Mouse (Mus musculus) adrenal gland, adult 2 months (tissue): Measurements from ENCODE around the gene Ccdc113. TPM values are rescaled to one million over a fixed set of nuclear protein-coding genes. Genes with fewer than 3 reads are reported as not detected.

Experiments
- DNase-seq: peaks from one replicate; pipeline ENCODE4 v3.0.0; 2021
- long read RNA-seq: library from polyadenylated mRNA; stranded (forward); transcript quantifications from one replicate; pipeline ENCODE4 v2.0.0, GENCODE M21; 2021
- polyA plus RNA-seq: library from polyadenylated mRNA; depleted of rRNA; stranded (reverse); fragments of >200 nt; gene quantifications from 2 replicates; pipeline ENCODE4 v1.2.3, GENCODE M21; 2012; rRNA removed
- total RNA-seq, 2 experiments: library from RNA; stranded (reverse); gene quantifications; 2 replicates each; pipeline ENCODE4 v1.2.3; 2021

The Ccdc113 gene
- 1 to 10 TPM in 1 of 2 experiments, under 1 TPM in 1; 0.81 to 1.7 TPM for total RNA-seq
- 0.10 TPM in 1 of 2 replicates, not detected in the other for polyA plus RNA-seq
- long read RNA-seq, result 0 reads

- peak; percentile 84 for DNase-seq
Observed at GRCm38 (mm10) chr8:95533584-95534387, at the start of gene Ccdc113. Gene Ccdc113, plus strand, starts transcription at chr8:95534085.

- peak; percentile 28 for DNase-seq
Observed at GRCm38 (mm10) chr8:95487800-95488697, 45.8 kb upstream of the Ccdc113 start.

GRCm38 (mm10) chr8:95488698-95489332 lies 45.1 kb upstream of the Ccdc113 start:
- DNase-seq, result peak; percentile 93

- peak; percentile 67 for DNase-seq
Observed at GRCm38 (mm10) chr8:95490006-95490405, 43.9 kb upstream of the Ccdc113 start, which contains the start of gene Csnk2a2. Gene Csnk2a2, minus strand, starts transcription at chr8:95490039.

- DNase-seq, result no peak
Observed at GRCm38 (mm10) chr8:95492057-95492456, 41.8 kb upstream of the Ccdc113 start.

GRCm38 (mm10) chr8:95495444-95495843 lies 38.4 kb upstream of the Ccdc113 start:
- DNase-seq, result no peak

- DNase-seq, result no peak
Observed at GRCm38 (mm10) chr8:95496420-95496819, 37.5 kb upstream of the Ccdc113 start.

GRCm38 (mm10) chr8:95497821-95498220 lies 36.1 kb upstream of the Ccdc113 start:
- DNase-seq, result peak; percentile 74

GRCm38 (mm10) chr8:95499266-95500064 lies 34.4 kb upstream of the Ccdc113 start:
- DNase-seq, result no peak

- no peak for DNase-seq
Observed at GRCm38 (mm10) chr8:95500436-95500835, 33.4 kb upstream of the Ccdc113 start.

GRCm38 (mm10) chr8:95502431-95502830 lies 31.5 kb upstream of the Ccdc113 start:
- DNase-seq, result no peak

GRCm38 (mm10) chr8:95504835-95505234 lies 29.1 kb upstream of the Ccdc113 start:
- DNase-seq, result no peak

- no peak for DNase-seq
Observed at GRCm38 (mm10) chr8:95505606-95506005, 28.3 kb upstream of the Ccdc113 start.

- no peak for DNase-seq
Observed at GRCm38 (mm10) chr8:95506245-95506644, 27.6 kb upstream of the Ccdc113 start.

- DNase-seq, result no peak
Observed at GRCm38 (mm10) chr8:95512257-95512656, 21.6 kb upstream of the Ccdc113 start.

- DNase-seq, result peak; percentile 51
Observed at GRCm38 (mm10) chr8:95513219-95513618, 20.7 kb upstream of the Ccdc113 start.

- no peak for DNase-seq
Observed at GRCm38 (mm10) chr8:95516928-95517327, 17.0 kb upstream of the Ccdc113 start.

- no peak for DNase-seq
Observed at GRCm38 (mm10) chr8:95523991-95524390, 9.9 kb upstream of the Ccdc113 start.

GRCm38 (mm10) chr8:95528194-95528593 lies 5.7 kb upstream of the Ccdc113 start:
- no peak for DNase-seq

GRCm38 (mm10) chr8:95528750-95529310 lies 5.1 kb upstream of the Ccdc113 start:
- no peak for DNase-seq

- no peak for DNase-seq
Observed at GRCm38 (mm10) chr8:95532206-95532605, 1.7 kb upstream of the Ccdc113 start.
